Mouse (Mus musculus): Measurements from ENCODE around the gene Klrk1. TPM values are rescaled to one million over a fixed set of nuclear protein-coding genes. Genes with fewer than 3 reads are reported as not detected.

Gene Klrk1
- total RNA-seq (2023) = 2.9 TPM

GRCm38 (mm10) chr6:129623735-129624134 is at the start of gene Klrk1:
Gene Klrk1 (minus strand): TSS chr6:129623864.

GRCm38 (mm10) chr6:129660589-129660988 is 36.9 kb upstream of the Klrk1 start, which contains the start of gene Klrc2:
Gene Klrc2 (minus strand): TSS chr6:129660689.

GRCm38 (mm10) chr6:129643237-129643636 is 19.6 kb upstream of the Klrk1 start, which contains the start of gene Klrc3:
Gene Klrc3 (minus strand): TSS chr6:129643337.

GRCm38 (mm10) chr6:129591508-129591907 is 32.2 kb downstream of the Klrk1 start, which contains the start of gene Klrd1:
Gene Klrd1 (plus strand): TSS chr6:129591782.

GRCm38 (mm10) chr6:129577605-129578004 is 46.1 kb downstream of the Klrk1 start, which contains the start of gene Klre1:
Gene Klre1 (plus strand): TSS chr6:129577905.

Other genes with a start within 250 kb of the Klrk1 start
- not detected for gene Clec12b, start 238.0 kb downstream of the Klrk1 start, total RNA-seq (2023)
- not detected for gene Clec1b, start 226.6 kb downstream of the Klrk1 start, total RNA-seq (2023)
- 0.18 TPM for gene Clec9a, start 215.0 kb downstream of the Klrk1 start, total RNA-seq (2023)
- gene Clec1a, start 171.9 kb downstream of the Klrk1 start, total RNA-seq (2023) = not detected
- gene Olr1, start 116.7 kb downstream of the Klrk1 start, total RNA-seq (2023) = not detected
- gene Tmem52b, start 111.3 kb downstream of the Klrk1 start, total RNA-seq (2023) = not detected
- gene Gabarapl1, start 90.7 kb downstream of the Klrk1 start, total RNA-seq (2023) = 12.1 TPM
- 2.0 TPM for gene Klre1, start 46.0 kb downstream of the Klrk1 start, total RNA-seq (2023)
- 37.3 TPM for gene Klrd1, start 32.1 kb downstream of the Klrk1 start, total RNA-seq (2023)
- not detected for gene Klrc3, start 19.5 kb upstream of the Klrk1 start, total RNA-seq (2023)
- gene Klrc2, start 36.8 kb upstream of the Klrk1 start, total RNA-seq (2023) = 3.6 TPM
- gene Klrc1, start 55.1 kb upstream of the Klrk1 start, total RNA-seq (2023) = 2.0 TPM
- gene Klri1, start 93.3 kb upstream of the Klrk1 start, total RNA-seq (2023) = 0.97 TPM
- gene Klri2, start 116.6 kb upstream of the Klrk1 start, total RNA-seq (2023) = 1.1 TPM
- not detected for gene Gm156, start 160.4 kb upstream of the Klrk1 start, total RNA-seq (2023)
- gene Gm17631, start 238.8 kb upstream of the Klrk1 start, total RNA-seq (2023) = not detected